Mouse (Mus musculus) layer of hippocampus, adult 9-10 months (tissue): ENCODE results near the gene Cox15.

Experiments
- DNase-seq: peaks from one replicate; pipeline ENCODE4 v3.0.0; 2022; ENCODE audit warnings: low spot score

Gene Cox15

GRCm38 (mm10) chr19:43761543-43762256, 8.9 kb upstream of the Cox15 start:
- DNase-seq = no peak

- DNase-seq = peak; percentile 44
Measured at GRCm38 (mm10) chr19:43760504-43760903, 7.7 kb upstream of the Cox15 start.

- DNase-seq = no peak
Measured at GRCm38 (mm10) chr19:43754872-43755271, 2.1 kb upstream of the Cox15 start.

GRCm38 (mm10) chr19:43754237-43754636, 1.4 kb upstream of the Cox15 start:
- no peak for DNase-seq

- peak; percentile 75 for DNase-seq
Measured at GRCm38 (mm10) chr19:43753226-43753835, 531 bp upstream of the Cox15 start.

GRCm38 (mm10) chr19:43750008-43750407, 2.8 kb downstream of the Cox15 start:
- no peak for DNase-seq

GRCm38 (mm10) chr19:43747877-43748276, 4.9 kb downstream of the Cox15 start:
- no peak for DNase-seq

GRCm38 (mm10) chr19:43745740-43746139, 7.1 kb downstream of the Cox15 start:
- DNase-seq = no peak

- DNase-seq = no peak
Measured at GRCm38 (mm10) chr19:43743401-43743800, 9.4 kb downstream of the Cox15 start.

- no peak for DNase-seq
Measured at GRCm38 (mm10) chr19:43738409-43738808, 14.4 kb downstream of the Cox15 start.

- DNase-seq = no peak
Measured at GRCm38 (mm10) chr19:43731157-43731556, 21.6 kb downstream of the Cox15 start.

- DNase-seq = no peak
Measured at GRCm38 (mm10) chr19:43730037-43730428, 22.8 kb downstream of the Cox15 start.

GRCm38 (mm10) chr19:43729296-43730036, 23.3 kb downstream of the Cox15 start:
- DNase-seq = no peak

GRCm38 (mm10) chr19:43726510-43727146, 26.2 kb downstream of the Cox15 start:
- DNase-seq = no peak

GRCm38 (mm10) chr19:43724821-43725220, 28.0 kb downstream of the Cox15 start:
- no peak for DNase-seq

GRCm38 (mm10) chr19:43724194-43724593, 28.6 kb downstream of the Cox15 start:
- DNase-seq = no peak

GRCm38 (mm10) chr19:43723501-43723900, 29.3 kb downstream of the Cox15 start:
- no peak for DNase-seq

GRCm38 (mm10) chr19:43722891-43723290, 29.9 kb downstream of the Cox15 start:
- no peak for DNase-seq

- DNase-seq = no peak
Measured at GRCm38 (mm10) chr19:43720061-43720460, 32.7 kb downstream of the Cox15 start.

GRCm38 (mm10) chr19:43711971-43712370, 40.8 kb downstream of the Cox15 start:
- no peak for DNase-seq

- DNase-seq = no peak
Measured at GRCm38 (mm10) chr19:43711159-43711916, 41.5 kb downstream of the Cox15 start.

- DNase-seq = no peak
Measured at GRCm38 (mm10) chr19:43709317-43709716, 43.5 kb downstream of the Cox15 start.
